Mouse (Mus musculus) layer of hippocampus, adult 2 months (tissue): ENCODE results near the gene Riok2. TPM values are rescaled to one million over a fixed set of nuclear protein-coding genes. Genes with fewer than 3 reads are reported as not detected.
A peak's percentile ranks its signal among the peaks of the same experiment; 100 is the strongest.

Source experiments
- DNase-seq, 2 experiments: peaks; one replicate each; pipeline ENCODE4 v3.0.0; 2022; ENCODE audit warnings: low spot score in 2 of 2
- H3K27ac ChIP-seq: fragments of 200-600 bp; 2 replicates; pipeline ENCODE4 v1.8.1; 2022
- H3K4me3 ChIP-seq: fragments of 200-600 bp; 2 replicates; pipeline ENCODE4 v1.8.1; 2022; ENCODE audit warnings: mild to moderate bottlenecking
- CTCF ChIP-seq: fragments of 200-600 bp; conservative IDR thresholded peaks from 2 replicates; pipeline ENCODE4 v1.8.1; 2022; ENCODE audit warnings: antibody characterized with exemption, mild to moderate bottlenecking, moderate library complexity
- total RNA-seq, 2 experiments: library from RNA; stranded (reverse); gene quantifications; 2 replicates each; pipeline ENCODE4 v1.2.3; 2021

Gene Riok2
- total RNA-seq, 2 experiments from 2014 or later = 19.8 to 21.3 TPM

GRCm38 (mm10) chr17:17414206-17414605 is 40.1 kb downstream of the Riok2 start:
- Histone ChIP-seq H3K27ac (no peak overlapping the region), H3K4me3 (no peak overlapping the region)
- TF ChIP-seq CTCF = no peak
- DNase-seq = no peak

- no peak for TF ChIP-seq CTCF
- no peak overlapping the region for H3K4me3 ChIP-seq
- no peak for DNase-seq
- H3K27ac ChIP-seq = no peak overlapping the region
These were observed 50.6 kb downstream of the Riok2 start for GRCm38 (mm10) chr17:17424609-17425307.

- Histone ChIP-seq H3K27ac (no peak overlapping the region), H3K4me3 (no peak overlapping the region)
- no peak for TF ChIP-seq CTCF
- DNase-seq = no peak
These were observed 51.3 kb downstream of the Riok2 start for GRCm38 (mm10) chr17:17425308-17425813.

- no peak overlapping the region for H3K4me3 ChIP-seq
- H3K27ac ChIP-seq = no peak overlapping the region
- no peak for DNase-seq
- no peak for TF ChIP-seq CTCF
These were observed 51.8 kb downstream of the Riok2 start for GRCm38 (mm10) chr17:17425906-17426305.

- DNase-seq = no peak
- TF ChIP-seq CTCF = no peak
- no peak overlapping the region for H3K4me3 ChIP-seq
These were observed 54.8 kb downstream of the Riok2 start for GRCm38 (mm10) chr17:17428888-17429287.

DNA sequence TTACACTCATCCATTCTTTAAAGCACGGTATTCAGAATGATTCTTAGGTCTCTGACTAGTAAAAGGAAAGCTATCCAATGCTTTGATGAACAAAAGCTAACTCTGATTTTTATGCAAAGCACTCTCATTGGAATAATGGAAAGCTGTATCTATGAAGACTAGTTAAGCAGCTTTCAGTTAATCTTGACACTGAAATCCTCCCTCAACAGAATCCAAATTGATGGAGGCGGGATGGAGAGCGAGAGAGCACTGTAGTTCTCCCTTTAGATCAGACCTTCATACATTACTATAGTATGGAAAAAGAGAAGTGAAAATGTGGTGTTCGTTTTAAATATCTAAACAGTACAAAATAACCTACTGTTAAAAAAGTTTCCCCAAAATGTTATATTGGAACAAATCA is 59.6 kb downstream of the Riok2 start:
- DNase-seq = no peak
- no peak for TF ChIP-seq CTCF
- Histone ChIP-seq H3K4me3 (no peak overlapping the region), H3K27ac (no peak overlapping the region)

More at GRCm38 (mm10) chr17:17428888-17429287, 54.8 kb downstream of the Riok2 start:
- H3K27ac ChIP-seq = no peak overlapping the region

DNA sequence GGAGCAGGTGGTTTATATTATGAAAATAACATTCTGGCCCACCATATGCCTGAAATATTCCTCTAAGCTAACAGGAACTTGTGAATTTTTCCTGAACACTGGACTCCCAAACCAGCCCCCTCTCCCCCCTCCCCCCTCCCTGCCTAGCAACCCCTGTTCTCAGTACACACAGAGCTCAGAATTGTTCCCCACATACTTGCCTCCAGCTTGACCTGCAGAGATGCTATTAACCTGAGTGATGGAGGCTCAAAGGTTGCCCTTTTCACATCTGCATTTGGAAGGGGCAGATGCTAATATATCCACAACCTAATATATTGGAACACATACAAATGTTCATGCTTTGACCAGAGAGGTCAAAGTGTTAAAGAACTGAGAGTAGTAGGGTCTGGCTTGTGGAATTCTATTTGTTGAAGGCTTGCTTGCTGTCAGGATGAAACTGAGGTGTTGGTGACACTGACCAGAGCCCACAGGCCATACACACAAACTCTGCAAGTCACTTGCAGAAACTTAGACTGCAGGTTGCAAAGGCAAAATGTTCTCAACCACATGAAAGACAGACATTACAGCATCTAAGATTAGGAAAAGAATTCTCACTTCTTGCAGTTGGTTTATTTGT is 64.6 kb downstream of the Riok2 start:
- no peak for TF ChIP-seq CTCF
- no peak overlapping the region for H3K27ac ChIP-seq
- DNase-seq = no peak
- H3K4me3 ChIP-seq = no peak overlapping the region

DNA sequence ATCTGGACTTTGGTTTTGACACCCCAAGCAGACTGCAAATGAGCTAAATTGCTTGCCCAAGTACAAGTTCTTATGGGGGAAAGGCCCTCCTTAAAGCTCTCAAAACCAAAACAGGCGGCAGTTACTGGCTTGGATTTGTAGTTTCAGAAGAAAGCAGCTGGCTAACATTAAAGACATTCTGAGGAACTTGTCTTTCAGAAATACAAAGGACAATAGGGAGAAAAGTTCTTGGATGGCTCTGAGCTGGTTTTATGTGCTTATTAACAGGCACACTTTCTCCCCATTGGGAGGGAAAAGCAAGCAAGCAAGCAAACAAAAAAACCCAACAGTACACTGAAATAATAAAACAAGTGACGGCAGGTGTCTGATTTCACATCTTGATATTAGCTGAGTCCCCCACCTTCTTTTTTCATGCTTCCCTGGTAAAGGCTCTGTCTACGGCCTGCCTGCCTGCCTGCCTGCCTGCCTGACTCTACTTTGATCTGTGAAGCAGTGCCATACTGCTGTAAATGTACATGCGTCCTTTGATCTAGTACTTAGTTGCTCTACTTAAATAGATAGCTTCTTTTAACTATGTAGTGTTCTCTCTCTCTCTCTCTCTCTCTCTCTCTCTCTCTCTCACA is 67.9 kb downstream of the Riok2 start:
- Histone ChIP-seq H3K27ac (peak overlapping the region; percentile 34; the same call in 1 of the 2 replicates), H3K4me3 (no peak overlapping the region)
- DNase-seq = no peak
- TF ChIP-seq CTCF = no peak

DNA sequence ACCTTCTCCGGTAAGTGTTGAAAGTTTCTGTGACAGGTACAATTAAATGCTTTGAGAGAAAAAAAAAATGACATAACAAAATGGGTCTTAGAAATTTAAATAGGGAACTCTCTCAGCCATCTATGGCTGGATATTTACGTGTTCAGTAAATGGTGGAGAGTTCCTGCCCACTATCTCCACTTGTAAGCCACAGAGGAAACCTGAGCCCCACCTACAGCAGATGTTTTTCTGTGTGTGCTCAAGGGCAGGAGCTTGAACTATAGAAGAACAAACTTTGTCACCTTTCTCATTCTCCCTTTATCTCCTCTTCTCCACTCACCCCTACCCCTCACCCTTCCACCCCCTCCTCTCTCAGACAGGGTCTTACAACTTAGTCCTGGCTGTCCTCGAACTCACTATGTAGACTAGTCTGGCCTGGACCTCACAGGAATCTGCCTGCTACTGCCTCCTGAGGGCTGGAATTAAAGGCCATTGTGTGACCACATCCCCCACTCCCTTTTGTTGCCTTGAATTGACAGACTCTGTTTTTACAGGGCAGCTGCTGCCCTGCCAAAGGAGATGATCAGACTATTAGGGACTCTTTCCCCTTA is 70.3 kb downstream of the Riok2 start:
- TF ChIP-seq CTCF = no peak
- Histone ChIP-seq H3K27ac (no peak overlapping the region), H3K4me3 (no peak overlapping the region)
- no peak for DNase-seq

Other genes with a start within 250 kb of the Riok2 start
- gene Lix1, start 28.4 kb downstream of the Riok2 start, total RNA-seq = 10 to 100 TPM; 71.8 to 77.6 TPM